Mouse (Mus musculus) spleen, adult 2 months (tissue): ENCODE measurements around the gene Dynlt1c. TPM values are rescaled to one million over a fixed set of nuclear protein-coding genes. Genes with fewer than 3 reads are reported as not detected.
"Not testable (repeated sequence)": the region's sequence is repeated elsewhere in the genome, so short reads cannot be mapped to it uniquely, and the experiment has no call there.

Source experiments
- DNase-seq, 2 experiments: peaks; one replicate each; pipeline versions ENCODE4 v3.0.0 to v3.0.0-alpha.2; 2012 to 2021; ENCODE audit warnings: low spot score in 2 of 2, low read depth in 1 of 2
- H3K27ac ChIP-seq: fragments of 200-500 bp; 2 replicates; pipeline ENCODE4 v1.5.1; 2012; ENCODE audit warnings: low read length, inconsistent platforms; ENCODE audit not compliant: insufficient read depth
- H3K27me3 ChIP-seq: fragments of 200-500 bp; 2 replicates; pipeline ENCODE4 v1.6.1; 2012; ENCODE audit warnings: mild to moderate bottlenecking, moderate library complexity, low read length, inconsistent platforms; ENCODE audit not compliant: control insufficient read depth, insufficient read depth
- H3K36me3 ChIP-seq: fragments of 200-500 bp; 2 replicates; pipeline ENCODE4 v1.6.1; 2012; ENCODE audit warnings: mild to moderate bottlenecking, low read length, inconsistent platforms; ENCODE audit not compliant: control insufficient read depth, insufficient read depth
- H3K4me1 ChIP-seq: fragments of 200-500 bp; 2 replicates; pipeline ENCODE4 v1.6.1; 2011; ENCODE audit warnings: inconsistent platforms; ENCODE audit not compliant: control insufficient read depth, insufficient read depth, insufficient read length
- H3K4me3 ChIP-seq: fragments of 200-500 bp; 2 replicates; pipeline ENCODE4 v1.5.1; 2011; ENCODE audit warnings: mild to moderate bottlenecking, inconsistent platforms; ENCODE audit not compliant: insufficient read depth, insufficient read length; ENCODE audit errors: extremely low read depth
- CTCF ChIP-seq: fragments of 200-500 bp; IDR thresholded peaks from 2 replicates; pipeline ENCODE4 v1.5.1; 2011; ENCODE audit warnings: mild to moderate bottlenecking, inconsistent platforms; ENCODE audit not compliant: insufficient read depth, insufficient read length, insufficient replicate concordance; ENCODE audit errors: extremely low read depth
- POLR2A ChIP-seq: fragments of 200-500 bp; IDR thresholded peaks from 2 replicates; pipeline ENCODE4 v1.6.1; 2011; ENCODE audit warnings: low read depth, low read length, inconsistent platforms
- WGBS: fragments of 180-500 bp; shearing (Covaris S2); methylation state at CpG from one replicate; pipeline ENCODE4 v1.1.7; 2018; 5-methylcytosine and 5-hydroxymethylcytosine counted together
- polyA plus RNA-seq: library from polyadenylated mRNA; depleted of rRNA; stranded (reverse); fragments of >200 nt; gene quantifications from 2 replicates; pipeline ENCODE4 v1.2.3, GENCODE M21; 2012

The Dynlt1c gene
- polyA plus RNA-seq, 1 experiment: 14.2 TPM

GRCm38 (mm10) chr17:6636861-6637260, 35.4 kb downstream of the Dynlt1c start:
- Histone ChIP-seq H3K27ac (no peak overlapping the region), H3K36me3 (no peaks in the 10 kb centered on the region), H3K4me3 (no peak overlapping the region), H3K4me1 (no peaks in the 10 kb centered on the region), H3K27me3 (no peaks in the 10 kb centered on the region)
- 86% methylated on average over 5 of the region's 5 CpGs for WGBS
- no peak for TF ChIP-seq CTCF
- no peak for TF ChIP-seq POLR2A
- DNase-seq: no peak

- not testable (repeated sequence) for H3K27me3 ChIP-seq, H3K4me3 ChIP-seq, H3K36me3 ChIP-seq, H3K4me1 ChIP-seq, DNase-seq, H3K27ac ChIP-seq
- WGBS: 84% methylated on average over 4 of the region's 4 CpGs
Measured at GRCm38 (mm10) chr17:6637434-6637833, 36.0 kb downstream of the Dynlt1c start.

GRCm38 (mm10) chr17:6638444-6638843, 37.0 kb downstream of the Dynlt1c start:
- not testable (repeated sequence) for H3K4me1 ChIP-seq, H3K27me3 ChIP-seq, DNase-seq, H3K36me3 ChIP-seq, H3K27ac ChIP-seq, H3K4me3 ChIP-seq
- 44% methylated on average over 8 of the region's 8 CpGs for WGBS

- H3K36me3 ChIP-seq, DNase-seq, H3K27ac ChIP-seq, H3K4me1 ChIP-seq, H3K27me3 ChIP-seq, H3K4me3 ChIP-seq: not testable (repeated sequence)
- WGBS: 89% methylated on average over 17 of the region's 21 CpGs
Measured at GRCm38 (mm10) chr17:6639486-6639885, 38.0 kb downstream of the Dynlt1c start.

DNA sequence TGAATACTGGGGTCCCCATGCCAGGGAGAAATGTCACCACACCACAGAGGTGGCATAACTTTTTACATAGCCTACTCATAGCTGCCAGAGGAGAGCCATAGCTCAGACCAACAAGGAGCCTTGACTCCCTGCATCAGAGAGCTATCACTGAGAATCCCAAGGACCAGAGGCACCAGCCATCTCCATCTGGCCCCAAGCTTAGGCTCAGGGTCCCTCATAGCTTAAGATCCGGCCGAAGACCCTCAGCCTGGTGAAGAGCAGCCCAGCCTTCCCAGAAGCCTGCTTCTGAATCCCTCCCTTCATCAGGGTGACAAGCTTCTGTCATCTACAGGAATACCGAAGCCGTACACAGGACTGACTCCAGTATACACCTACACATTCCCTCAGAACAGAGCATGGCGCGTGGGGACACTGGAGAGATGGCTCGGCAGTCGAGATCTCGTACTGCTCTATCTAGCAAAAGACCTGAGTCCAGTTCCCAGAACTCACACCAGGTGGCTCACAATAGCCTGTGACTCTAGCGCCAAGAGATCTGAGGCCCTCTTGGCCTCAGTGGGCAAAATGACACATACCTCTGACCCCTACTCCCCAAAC, 38.7 kb downstream of the Dynlt1c start:
- not testable (repeated sequence) for H3K27ac ChIP-seq, H3K27me3 ChIP-seq, H3K36me3 ChIP-seq, H3K4me3 ChIP-seq, DNase-seq, H3K4me1 ChIP-seq
- 86% methylated on average over 10 of the region's 10 CpGs for WGBS

- DNase-seq, H3K27ac ChIP-seq, H3K27me3 ChIP-seq, H3K4me3 ChIP-seq, H3K36me3 ChIP-seq, H3K4me1 ChIP-seq: not testable (repeated sequence)
- WGBS: 53% methylated on average over 14 of the region's 14 CpGs
Measured at GRCm38 (mm10) chr17:6640771-6641429, 39.4 kb downstream of the Dynlt1c start.

- H3K27me3 ChIP-seq, H3K27ac ChIP-seq, H3K36me3 ChIP-seq, H3K4me1 ChIP-seq, H3K4me3 ChIP-seq, DNase-seq: not testable (repeated sequence)
- WGBS: 95% methylated on average over 7 of the region's 9 CpGs
Measured at GRCm38 (mm10) chr17:6644210-6644609, 42.7 kb downstream of the Dynlt1c start.

DNA sequence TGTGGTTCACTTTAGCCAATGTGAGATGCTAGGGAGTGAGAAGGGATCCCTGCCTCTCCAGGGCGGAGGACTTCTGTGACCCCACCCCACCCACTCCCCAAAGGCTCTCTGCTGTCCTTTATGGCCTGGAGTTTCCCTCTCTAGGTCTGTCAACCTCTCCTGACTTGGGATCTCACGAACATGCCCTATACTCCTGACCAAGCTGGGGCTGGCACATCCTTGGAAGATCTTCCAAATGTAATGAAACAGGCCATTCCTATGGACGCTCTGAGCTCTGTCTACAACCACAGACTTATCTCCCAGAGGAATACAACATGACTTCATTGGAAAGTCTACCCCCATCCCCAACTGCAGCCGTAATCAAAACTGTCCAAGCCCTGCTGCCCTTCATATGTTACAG, 43.2 kb downstream of the Dynlt1c start:
- H3K27me3 ChIP-seq, H3K4me3 ChIP-seq, DNase-seq, H3K27ac ChIP-seq, H3K4me1 ChIP-seq, H3K36me3 ChIP-seq: not testable (repeated sequence)
- WGBS: 91% methylated on average over 4 of the region's 4 CpGs

DNA sequence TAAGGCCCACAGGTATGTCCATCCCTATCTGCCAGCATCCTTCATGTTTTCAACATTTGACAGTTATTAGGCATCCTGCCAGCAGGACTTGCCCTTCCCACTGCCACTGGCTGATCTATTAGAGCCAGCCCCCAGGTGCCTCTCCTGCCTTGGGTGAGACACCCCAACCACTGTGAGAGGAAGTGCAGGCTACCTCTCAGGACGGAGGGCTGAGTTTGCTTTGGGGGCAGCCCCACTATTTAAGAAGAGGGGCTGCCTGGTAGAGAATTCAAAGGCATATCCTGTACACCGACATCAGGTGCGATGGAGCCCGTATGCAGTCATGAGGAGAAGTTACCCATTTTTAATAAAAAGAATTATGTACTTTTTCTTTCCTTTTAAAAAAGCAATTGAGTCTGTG, 44.2 kb downstream of the Dynlt1c start:
- not testable (repeated sequence) for H3K27ac ChIP-seq, H3K4me1 ChIP-seq, DNase-seq, H3K36me3 ChIP-seq, H3K27me3 ChIP-seq, H3K4me3 ChIP-seq
- 83% methylated on average over 4 of the region's 4 CpGs for WGBS

GRCm38 (mm10) chr17:6646841-6647240, 45.4 kb downstream of the Dynlt1c start:
- not testable (repeated sequence) for H3K27ac ChIP-seq, H3K4me1 ChIP-seq, H3K4me3 ChIP-seq, DNase-seq, H3K27me3 ChIP-seq, H3K36me3 ChIP-seq
- WGBS: 93% methylated on average over 8 of the region's 8 CpGs

DNA sequence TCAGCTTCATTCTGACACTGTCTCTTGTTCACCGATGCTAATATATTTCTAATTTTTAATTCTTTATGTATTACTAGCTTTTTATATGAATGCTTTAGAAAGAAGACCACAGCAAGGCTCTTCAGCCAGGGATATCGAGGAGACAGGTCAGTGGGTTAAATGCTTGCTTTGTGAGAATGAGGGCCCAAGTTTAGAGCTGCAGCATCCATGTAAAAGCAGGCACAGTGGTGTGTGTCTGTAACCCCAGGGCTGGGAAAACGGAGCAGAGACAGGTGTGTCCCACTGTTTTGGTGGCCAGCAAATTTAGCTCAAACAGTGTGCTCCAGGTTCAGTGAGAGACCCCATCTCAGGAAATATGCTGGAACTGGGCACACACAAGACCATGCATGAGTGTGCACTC, 46.0 kb downstream of the Dynlt1c start:
- DNase-seq, H3K27me3 ChIP-seq, H3K27ac ChIP-seq, H3K4me1 ChIP-seq, H3K36me3 ChIP-seq, H3K4me3 ChIP-seq: not testable (repeated sequence)
- WGBS: 98% methylated on average over 3 of the region's 3 CpGs
